Mouse (Mus musculus) gastrocnemius, adult 18-20 months (tissue): ENCODE measurements around the gene Tspan32. TPM values are rescaled to one million over a fixed set of nuclear protein-coding genes. Genes with fewer than 3 reads are reported as not detected.

Source experiments
- DNase-seq: peaks from one replicate; pipeline ENCODE4 v3.0.0; 2021; ENCODE audit warnings: low spot score
- total RNA-seq, 2 experiments: library from RNA; stranded (reverse); gene quantifications; 2 replicates each; pipeline ENCODE4 v1.2.3; 2021

Tspan32 gene
- total RNA-seq, 2 experiments from 2014 or later, result 0.40 TPM; not detected in 1

DNA sequence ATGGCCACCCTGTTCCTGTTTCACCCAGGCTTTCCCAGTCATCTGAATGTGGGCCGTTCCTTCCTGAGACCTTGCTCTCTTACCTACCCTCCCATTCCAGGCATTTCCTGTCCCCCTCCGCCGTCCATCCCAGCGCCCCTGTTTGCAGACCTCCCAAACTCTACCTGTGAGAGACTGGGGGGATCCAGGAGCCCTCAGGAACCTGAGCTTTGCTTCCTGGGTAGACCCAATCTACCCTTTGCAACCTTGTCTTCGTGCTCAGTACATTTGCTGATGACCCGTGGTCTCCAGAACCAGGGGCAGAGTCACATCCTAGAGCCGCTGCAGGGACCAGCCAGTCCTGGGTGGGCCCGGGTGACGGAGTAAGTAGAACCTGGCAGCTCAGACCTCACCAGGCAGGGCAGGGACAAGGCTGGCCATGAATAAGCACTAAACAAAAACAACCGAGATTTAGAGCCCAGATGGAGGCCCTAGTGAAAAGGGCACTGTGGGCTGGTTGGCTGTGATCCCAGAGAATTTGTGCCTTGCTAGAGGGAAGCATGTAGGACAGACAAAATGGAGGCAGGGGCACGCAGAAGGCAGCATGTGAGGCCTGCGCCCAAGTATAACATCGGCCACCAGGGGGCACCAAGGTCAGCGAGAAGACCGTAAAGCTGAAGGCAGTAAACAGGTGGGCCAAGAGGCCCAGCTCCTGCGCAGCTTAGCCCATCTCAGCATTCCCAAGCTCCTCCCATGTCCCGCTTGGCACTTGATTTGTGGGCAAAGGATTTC, 2.9 kb downstream of the Tspan32 start:
- DNase-seq, result peak; percentile 93

DNA sequence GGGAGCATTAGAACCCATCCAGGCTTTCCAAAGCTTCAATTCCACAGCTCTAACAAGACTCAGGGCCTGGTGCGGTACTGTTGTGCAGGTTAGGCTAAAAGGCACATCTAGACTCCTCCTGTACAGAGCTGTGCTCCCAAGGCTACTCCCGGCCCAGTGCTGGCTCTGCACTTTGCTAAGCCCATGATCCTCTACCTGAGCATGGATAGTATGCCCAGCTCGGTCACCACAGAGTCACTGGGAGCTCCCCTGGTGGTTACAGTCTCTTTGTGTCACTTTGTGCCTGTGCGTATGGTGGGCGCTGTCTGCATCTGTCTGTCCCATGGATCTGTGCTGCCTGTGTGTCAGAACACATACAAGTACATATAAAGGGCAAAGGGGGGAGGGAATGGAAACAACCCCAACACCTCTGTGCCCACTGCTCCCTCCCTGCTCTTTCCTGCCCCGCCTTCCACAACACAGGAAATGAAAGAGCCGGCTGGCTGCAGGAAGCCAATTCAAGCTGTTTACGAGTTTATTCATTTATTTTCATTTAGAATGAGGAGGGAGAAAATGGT, 3.6 kb downstream of the Tspan32 start:
- peak; percentile 54 for DNase-seq

DNA sequence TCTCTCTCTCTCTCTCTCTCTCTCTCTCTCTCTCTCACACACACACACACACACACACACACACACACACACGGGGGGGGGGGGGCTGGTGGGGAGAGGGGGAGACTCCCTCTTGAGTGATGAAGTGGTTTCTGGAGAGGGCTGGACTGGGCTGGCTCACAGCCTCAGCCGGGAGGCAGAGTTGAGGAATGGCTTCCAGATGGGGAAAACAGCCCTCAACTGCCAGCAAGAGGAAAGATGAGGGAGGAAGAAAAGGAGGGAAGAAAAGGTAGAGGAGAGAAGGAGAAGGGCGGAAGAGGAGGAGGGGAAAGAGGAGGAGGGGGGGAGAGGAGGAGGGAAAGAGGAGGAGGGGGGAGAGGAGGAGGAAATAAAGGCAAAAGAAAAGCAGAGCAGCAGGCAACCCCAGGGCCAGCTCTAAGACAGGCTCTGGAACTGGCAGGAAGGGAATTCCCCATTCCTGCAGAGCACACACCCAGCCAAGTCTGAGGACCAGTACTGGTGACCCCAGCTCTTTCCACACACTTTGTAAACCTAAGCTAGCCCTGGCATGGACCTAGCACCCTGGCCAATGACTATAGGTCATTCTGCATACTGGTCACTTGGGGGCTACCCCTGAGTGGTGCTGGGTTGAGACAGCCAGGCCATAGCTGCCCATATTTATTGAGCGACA, 4.3 kb downstream of the Tspan32 start:
- DNase-seq, result peak; percentile 62

DNA sequence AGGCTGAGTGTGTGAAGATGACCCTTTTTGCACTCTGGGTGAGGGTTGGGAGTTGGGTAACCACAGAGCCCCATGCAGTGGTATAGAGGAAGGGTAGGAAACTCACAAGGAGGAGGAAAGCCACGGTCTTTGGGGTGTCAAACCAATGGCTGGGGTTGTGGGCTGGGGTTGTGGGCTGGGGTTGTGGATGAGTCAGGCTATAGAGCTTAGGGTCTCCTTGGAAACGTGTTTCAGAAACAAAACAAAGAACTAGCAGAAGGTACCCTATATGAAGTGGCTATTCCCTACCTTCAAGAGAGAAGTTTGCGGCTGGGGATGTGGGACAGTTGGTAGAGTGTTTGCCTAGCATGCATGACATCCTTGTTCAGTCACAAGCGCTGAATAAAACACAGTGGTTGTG, 5.2 kb downstream of the Tspan32 start:
- no peak for DNase-seq

DNA sequence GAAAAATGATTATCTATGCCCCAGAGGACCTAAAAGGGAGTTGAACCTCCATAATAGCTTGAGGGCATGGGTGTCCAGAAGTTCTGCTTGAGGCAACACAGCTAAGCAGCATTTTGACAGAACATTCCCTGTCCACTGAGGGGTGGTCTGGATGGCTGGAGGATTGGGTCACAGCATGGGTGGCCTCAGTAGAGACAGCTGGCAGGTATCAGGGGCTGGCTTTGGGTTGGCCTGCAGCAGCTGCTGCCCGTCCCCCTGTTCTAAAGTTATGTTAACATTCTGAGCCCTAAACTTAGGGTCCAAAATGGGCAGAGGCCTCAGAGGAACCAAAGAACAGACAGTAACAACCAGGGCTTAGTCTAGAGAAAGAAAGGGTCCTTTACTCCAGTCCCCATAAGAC, 6.4 kb downstream of the Tspan32 start:
- no peak for DNase-seq

DNA sequence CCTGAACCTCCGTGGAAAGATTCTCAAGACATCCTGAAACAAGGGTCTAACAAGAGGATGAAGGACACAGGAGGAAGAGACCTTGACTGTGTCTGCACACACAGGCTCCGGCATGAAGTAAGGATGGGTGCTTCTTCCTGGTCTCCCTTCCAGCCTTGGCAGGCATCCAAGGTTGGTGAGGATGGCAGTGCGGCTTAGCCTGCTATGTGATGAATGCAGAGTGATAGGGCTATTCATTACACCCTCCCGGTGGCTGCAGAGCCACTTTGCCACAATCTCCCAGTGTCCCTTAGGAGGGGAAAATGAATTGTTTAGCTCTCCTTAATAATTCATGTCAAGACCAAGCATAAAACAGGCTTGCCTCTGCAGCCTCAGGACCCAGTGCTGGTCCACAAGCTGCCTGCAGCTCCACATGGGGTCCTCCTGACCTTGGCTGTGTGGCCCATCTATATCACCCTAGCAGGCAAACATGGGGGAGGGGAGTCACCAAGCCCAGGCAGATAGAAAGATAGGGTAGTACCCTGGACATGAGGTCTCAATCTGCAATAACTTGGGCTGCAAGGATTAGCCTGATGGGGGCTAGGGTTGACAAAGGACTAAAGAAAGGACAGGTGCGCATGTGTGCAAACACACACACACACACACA, 7.5 kb downstream of the Tspan32 start:
- no peak for DNase-seq

DNA sequence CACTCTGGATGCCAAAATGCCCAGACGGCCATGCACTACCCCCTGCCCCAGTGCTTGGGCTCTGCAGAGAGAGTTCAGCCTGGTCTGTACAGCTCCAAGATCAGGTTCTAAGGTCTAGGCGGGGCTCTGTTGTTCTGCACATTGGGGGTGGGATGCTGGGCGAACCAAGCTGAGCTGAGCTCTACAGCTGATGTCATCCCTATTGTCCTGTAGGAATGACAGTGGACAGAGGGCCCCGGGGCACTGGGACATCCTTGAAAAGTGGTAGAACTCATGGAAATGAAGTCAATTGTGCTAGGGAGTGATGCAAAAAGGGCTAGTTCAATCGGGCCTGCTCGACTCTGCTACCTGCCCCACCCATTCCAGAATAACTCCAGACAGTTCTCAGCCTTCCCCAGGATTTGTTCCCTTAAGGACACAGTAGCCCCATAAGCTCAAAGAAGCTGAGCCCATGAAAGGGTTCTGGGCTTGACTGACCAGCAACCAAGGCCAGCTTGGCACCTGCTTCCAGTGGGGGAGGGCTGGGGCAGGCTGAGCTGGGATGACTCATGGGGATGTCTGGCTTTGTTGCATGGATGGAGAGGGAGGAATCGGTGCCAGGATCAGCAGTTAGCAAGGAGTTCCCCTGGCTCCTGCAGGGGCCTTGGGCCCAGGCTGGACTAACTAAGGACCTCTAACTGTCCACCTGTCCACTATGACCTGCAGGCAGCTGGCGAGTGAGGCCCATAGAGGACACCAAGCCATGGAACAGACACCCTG, 8.8 kb downstream of the Tspan32 start:
- DNase-seq, result peak; percentile 82

DNA sequence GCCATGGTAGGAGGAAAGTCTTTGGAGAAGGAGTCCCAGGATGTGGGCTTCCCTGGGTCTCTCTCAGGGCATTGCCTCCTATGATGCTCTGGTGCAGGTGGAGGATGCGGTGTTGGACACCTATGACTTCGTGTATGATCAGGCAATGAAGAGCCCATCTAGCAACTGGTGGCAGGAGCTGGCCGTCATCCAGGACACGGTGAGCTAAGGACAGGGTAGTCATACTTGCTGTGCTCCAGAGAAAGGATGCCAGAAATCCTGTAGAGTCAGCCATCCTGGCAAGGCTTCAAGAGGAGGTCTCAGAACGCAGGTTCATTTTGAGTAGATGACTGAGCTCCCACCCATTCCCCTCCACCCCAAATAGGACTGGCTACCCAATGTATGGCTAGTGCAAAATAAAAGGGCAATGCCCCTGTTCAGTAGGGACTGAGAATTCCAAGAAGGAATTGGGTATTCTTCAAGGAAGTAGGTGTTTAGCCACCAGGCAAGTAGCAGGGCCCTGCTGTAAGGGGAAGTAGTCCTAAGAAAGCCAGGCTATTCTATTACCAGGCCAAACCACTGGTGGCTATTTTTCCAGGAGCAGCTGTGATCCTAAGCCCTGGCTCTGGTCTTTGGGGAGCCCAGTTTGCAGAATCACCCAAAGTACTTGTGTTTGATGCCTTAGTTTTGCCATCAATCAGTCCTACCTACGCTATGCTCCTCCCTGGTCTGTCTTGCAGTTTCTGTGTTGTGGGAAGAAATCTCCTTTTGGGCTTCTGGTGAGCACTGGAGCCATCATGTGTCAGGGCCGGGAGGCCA, 10.2 kb downstream of the Tspan32 start:
- DNase-seq, result no peak

DNA sequence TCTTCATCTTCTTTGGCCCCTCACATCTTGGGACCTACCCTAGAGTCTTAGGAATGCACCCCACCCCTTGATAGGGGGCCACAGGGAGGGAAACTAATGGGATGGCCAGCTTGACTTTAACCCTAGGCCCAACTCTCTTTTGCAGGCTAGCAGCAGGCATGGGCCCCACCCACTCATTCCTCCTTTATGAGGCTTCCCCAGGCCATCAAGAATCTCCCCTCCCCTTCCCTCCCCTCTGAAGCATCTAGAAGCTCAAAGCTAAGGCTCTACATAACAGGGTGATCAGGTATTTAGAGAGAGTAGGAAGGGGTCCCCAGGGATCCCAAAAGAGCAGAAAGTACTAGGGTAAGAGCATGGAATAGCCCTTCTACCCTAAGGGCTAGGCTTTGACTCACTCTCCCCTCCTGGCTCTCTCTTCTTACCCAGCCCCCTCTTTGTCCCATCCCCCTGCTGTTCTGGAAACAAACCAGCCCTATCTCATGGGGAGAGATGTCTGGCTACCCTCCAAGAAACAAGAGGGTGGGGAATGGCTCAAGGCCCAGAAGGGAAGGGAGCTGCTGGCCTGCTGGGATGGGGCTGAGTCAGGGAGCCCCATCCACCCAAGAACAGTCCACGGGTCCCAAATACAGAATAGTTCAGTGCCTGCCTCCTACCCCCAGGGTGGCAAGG, 11.0 kb downstream of the Tspan32 start:
- peak; percentile 78 for DNase-seq

DNA sequence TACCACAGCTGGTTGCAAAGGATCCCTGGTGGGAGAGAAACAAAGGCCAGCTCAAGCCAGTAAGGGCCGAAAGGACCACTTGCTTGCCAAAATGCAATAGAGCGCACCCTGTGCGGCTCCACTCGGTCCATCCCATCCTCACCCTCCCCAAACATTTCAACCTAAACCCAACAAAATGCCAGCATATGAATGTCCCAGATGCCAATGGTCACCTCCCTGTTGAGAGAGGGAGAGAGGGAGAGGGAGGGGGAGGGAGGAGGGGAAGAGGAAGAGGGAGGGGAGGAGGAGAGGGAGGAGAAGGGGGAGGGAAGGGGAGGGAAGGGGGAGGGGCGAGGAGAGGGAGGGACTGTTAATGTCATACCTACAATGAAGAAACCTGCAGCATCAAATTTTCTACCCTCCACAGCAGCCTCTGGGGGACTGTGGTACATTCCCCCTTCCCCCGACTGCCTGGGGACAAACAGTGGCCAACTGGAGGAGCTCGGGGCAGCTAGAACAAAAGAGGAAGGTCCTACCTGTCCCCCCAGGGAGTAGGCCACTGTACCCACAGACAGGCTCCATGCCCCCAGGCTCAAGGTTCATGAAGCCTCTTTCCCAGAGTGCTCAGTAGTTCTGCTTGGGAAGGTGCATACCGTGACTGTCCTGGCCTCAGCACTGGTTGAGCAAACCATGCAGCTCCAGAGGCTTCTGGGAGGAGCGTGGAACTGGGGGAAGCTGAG, 11.7 kb downstream of the Tspan32 start:
- no peak for DNase-seq

DNA sequence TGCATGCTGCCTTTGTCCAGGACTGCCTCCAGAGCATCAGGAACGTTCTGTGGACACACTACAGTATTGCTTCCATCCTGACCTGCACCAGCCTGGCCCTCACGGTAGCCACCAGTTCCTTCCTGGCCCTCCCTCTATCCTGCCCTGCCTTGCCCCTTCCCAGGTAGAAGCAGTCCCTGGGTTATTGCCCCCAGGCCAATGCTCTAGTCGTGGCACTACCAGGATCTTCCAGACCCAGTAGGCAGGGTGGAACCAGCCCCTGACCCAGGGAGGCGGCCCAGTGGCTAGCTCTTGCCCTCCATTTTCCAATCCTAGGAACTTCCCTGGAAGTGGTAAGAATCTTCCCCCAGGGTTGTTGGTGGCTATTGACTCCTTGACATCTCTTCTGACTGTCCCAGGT, 12.3 kb downstream of the Tspan32 start:
- DNase-seq, result no peak

DNA sequence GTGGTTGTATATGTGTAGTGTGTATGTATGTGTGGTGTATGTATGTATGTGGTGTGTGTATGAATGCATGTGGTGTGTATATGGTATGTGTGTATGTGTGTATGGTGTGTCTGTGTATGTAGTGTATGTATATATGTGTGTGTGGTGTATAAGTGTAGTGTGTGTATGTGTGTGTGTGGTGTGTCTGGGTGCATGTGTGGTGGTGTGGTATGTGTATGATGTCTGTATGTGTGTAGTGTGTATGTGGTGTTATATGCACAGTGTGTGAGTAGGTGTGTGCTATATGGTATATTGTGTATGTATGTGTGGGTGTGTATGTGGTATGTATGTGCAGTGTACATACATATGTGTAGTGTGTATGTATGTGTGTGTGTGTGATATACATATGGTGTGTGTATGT, 15.2 kb downstream of the Tspan32 start:
- no peak for DNase-seq

DNA sequence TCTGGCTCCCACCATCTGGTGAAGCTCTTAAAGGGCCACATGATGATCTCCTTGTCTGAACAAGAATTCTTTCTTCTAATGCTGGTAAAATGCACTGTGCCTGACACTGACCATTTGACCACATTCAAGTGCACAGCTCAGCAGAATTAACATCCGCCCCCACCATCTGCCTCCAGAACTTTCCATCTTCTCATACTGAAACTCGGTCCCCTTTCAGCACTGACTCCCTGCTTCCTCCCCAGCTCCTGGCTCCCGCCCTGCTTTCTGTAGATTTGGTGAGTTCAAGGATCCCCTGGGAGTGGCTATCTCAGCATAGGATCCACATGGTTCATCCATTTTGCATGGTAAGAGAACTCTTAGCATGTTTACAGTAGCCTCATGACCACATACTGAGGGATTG, 15.9 kb downstream of the Tspan32 start:
- no peak for DNase-seq

DNA sequence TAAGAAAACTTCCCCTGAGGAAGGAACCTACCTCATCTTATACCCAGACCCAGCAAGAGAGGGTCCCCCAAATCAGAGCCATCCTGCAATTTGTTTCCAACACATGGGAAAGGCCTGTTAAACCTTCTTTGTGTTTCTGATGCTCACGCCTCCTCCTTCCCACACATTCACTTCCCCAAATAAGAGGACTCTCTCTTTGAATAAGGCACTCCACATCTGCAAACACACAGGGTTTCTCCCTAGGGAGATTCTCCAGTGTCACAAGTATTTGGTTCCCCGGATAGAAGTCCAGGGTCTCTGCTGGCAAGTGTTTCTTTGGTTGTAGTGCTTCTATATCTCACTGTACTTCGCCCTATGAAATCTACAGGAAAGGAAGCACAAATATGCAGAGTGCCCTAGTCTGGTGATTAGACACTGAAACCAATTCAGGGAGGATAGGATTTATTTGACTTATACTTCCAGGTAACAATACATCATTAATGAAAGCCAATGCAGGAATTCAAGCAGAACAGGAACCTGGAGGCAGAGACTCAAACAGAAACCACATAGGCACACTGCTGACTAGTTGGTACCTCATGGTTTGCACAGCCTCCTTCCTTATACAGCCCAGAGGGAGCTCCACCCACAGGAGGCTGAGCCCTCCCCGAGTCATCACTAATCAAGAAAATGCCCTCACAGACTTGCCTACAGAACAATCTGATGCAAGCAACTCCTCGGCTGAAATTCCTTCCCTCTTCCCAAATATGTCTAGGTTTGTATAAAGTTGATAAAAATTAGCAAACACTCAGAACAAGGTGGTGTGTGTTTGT, 16.7 kb downstream of the Tspan32 start:
- no peak for DNase-seq

DNA sequence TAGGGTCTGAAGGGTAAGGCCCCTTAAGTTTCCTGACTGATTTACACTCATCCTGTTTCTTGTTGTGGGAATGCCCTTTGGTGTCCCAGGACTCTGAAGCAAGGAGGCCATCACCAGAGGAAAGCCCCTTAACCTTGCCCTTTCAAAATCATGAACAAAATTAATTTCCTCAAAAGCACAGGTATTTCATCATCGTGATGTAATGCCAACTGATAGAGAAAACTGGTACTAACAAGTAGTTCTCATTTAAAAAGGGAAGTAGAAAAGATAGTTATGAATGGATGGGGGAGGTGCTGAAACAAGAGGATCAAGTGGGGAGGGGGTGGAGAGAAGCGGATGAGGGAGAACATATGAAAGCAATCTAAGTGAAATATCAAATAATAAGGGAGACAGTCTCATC, 18.7 kb downstream of the Tspan32 start:
- DNase-seq, result no peak

DNA sequence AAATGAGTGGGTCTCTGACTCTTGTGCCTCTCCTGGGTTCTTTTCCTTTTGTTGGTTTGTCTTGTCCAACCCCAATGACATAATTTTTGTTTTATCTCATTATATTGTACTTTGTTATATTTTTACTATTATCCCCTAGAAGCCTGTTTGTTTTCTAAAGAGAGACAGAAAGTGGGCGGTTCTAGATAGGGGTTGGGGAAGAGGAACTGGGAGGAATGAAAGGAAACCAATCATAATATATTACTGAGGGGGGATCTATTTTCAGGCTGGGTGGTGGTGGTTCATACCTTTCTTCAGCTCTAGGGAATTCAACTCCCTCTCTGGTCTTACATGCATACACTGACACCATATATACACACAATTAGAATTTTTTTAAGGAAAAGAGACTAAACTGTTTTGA, 19.4 kb downstream of the Tspan32 start:
- DNase-seq, result no peak

DNA sequence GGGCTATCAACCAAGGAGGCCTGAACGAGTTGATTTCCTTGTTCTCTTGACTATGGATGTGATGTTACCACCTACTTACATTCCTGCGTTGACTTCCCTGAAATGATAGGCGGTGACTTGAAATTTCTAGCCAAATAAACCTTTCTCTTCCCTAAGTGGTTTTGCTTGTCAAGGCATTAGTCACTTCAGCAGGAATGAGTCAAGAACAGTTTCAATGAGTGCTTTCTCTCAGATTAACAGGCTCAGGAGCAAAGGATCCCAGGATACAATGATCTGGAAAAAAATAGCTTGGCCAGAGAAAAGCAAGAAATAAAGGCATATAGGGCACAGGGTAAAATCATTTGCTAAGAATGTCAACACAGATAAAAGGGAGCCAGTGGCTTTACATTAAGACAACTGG, 20.6 kb downstream of the Tspan32 start:
- DNase-seq, result no peak

DNA sequence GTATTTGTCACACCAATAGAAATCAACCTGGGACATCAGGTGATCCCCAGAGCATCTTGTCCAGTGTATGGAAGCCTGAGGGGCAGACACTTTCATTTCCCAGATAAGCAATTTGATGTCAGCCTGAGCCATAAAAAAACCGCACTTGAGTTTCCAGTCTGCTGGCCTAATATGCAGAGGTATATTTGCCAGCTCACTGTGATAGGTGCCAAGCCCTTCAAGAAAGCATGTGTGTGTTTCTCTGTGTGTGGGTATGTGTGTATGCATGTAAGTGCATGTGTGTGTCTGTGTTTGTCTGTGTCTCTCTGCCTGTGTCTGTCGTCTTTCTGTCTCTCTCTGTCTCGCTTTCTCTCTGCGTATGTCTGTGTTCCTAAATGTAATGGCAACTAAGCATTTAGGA, 22.4 kb downstream of the Tspan32 start:
- no peak for DNase-seq

DNA sequence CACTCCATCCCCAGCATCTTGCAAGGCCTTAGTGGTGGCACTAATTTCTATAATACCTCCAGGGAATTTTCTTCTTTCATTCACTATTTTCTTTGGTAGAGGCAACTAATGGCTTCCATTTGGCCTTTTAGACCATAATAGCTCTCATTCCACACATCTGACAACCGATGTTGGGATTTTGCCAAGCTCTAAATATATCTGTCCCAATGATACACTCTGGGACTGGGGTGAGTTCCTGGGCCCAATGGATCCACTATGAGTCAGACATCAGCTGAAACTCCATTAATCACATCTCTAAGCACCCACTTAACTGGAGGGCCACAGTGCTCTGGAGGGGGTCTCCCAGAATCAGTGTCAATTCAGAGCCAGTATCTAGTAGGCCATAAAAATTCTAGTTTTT, 27.0 kb downstream of the Tspan32 start:
- DNase-seq, result no peak
